Mouse (Mus musculus): ENCODE measurements around the gene Atp2a2. TPM values are rescaled to one million over a fixed set of nuclear protein-coding genes. Genes with fewer than 3 reads are reported as not detected.
"Not testable (repeated sequence)": the region's sequence is repeated elsewhere in the genome, so short reads cannot be mapped to it uniquely, and the experiment has no call there.

The Atp2a2 gene
- polyA plus RNA-seq, 1 experiment from 2014 or later = 70.9 TPM

DNA sequence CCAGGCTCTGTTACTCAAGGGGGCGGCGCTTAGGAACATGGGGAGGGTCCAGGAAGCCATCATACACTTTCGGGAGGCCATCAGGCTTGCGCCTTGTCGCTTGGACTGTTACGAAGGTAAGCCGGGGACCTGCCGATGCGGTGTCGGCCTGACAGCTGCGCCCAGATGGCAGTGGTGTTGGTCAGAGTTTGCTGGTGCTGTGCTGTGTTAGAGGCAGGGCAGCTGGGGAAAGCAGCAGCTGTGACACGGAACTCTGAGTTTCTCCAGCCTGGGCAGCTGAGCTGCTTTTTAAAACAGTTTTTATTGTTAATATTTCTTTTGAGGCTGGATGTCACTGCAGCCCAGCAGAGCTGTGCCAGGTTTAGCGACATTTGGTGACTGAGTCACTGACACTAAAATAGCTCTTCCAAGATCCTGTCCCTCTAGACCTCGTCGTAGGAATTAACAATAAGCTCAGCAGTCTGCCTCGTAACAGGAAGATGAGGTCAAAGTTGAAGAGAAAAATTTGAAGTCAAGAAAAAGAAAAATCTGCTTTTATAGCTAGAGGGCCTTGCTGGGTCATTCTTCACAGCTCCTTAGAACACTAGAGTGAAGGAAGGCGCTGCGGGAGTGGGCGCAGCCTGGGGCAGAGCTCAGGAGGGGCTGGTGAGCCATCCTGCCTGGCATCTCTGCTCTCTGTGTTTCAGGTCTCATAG, 62.5 kb downstream of the Atp2a2 start:
- WGBS = 92% methylated on average over 19 of the region's 19 CpGs
- no peak overlapping the region for H3K4me3 ChIP-seq
- H3K27me3 ChIP-seq = no peaks in the 10 kb centered on the region
- peaks cover 97% of the 10 kb centered on the region for H3K36me3 ChIP-seq
- H3K4me2 ChIP-seq (replicated peaks) = no peak overlapping the region
- no peak for ATAC-seq (ENCODE audit: low FRiP score)
- H3K9me3 ChIP-seq (replicated peaks) = no peaks in the 10 kb centered on the region
- no peaks in the 10 kb centered on the region for H3K4me1 ChIP-seq
- H3K9ac ChIP-seq = no peak overlapping the region
- H3K27ac ChIP-seq = no peak overlapping the region

DNA sequence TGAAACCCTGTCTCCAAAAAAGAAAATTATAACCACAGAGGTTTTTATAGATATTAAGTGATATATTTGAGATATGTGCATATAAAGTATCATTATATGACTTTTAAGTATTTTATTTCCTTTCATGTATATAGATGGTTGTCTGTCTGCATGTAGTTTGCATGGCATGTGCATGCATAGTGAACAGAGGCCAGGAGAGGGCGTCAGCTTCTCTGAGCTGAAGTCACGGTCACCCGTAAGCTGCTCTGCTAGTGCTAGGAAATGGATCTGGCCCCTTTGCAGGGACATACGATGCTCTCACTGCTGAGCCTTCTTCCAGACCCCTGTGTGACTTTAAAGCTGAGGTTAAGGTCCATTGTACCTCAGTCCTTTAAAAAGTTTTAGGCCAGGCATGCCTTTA, 67.5 kb downstream of the Atp2a2 start:
- H3K27me3 ChIP-seq = no peaks in the 10 kb centered on the region
- no peak overlapping the region for H3K4me3 ChIP-seq
- H3K27ac ChIP-seq = no peak overlapping the region
- no peaks in the 10 kb centered on the region for H3K4me1 ChIP-seq
- no peak overlapping the region for H3K9ac ChIP-seq
- H3K36me3 ChIP-seq = peaks cover 94% of the 10 kb centered on the region
- H3K4me2 ChIP-seq (replicated peaks) = no peak overlapping the region
- no peaks in the 10 kb centered on the region for H3K9me3 ChIP-seq (replicated peaks)
- 91% methylated on average over 4 of the region's 4 CpGs for WGBS
- ATAC-seq (ENCODE audit: low FRiP score) = no peak

DNA sequence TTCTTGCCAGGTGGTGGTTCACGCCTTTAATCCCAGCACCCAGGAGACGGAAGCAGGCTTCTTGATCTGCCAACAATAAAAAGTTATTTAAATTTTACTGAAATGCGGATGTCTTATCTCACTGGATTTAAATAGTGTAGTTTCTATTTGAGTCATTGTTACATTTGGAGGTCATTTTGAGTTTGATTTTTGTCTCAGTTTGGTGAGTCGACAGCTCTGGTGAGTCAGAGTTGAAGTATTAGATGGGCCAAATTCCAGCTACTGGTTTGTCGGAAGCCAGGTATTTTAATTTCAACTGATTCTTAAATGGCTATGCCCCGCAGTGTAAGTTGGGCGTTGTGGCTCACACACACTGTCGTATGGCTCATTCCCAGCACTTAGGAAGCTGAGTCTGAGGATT, 70.8 kb downstream of the Atp2a2 start:
- Histone ChIP-seq H3K27ac (no peak overlapping the region), H3K9ac (no peak overlapping the region), H3K9me3 (replicated peaks) (no peaks in the 10 kb centered on the region), H3K4me3 (no peak overlapping the region), H3K4me1 (no peaks in the 10 kb centered on the region), H3K27me3 (no peaks in the 10 kb centered on the region), H3K36me3 (peaks cover 81% of the 10 kb centered on the region), H3K4me2 (replicated peaks) (no peak overlapping the region)
- ATAC-seq (ENCODE audit: low FRiP score) = no peak
- 94% methylated on average over 8 of the region's 8 CpGs for WGBS

DNA sequence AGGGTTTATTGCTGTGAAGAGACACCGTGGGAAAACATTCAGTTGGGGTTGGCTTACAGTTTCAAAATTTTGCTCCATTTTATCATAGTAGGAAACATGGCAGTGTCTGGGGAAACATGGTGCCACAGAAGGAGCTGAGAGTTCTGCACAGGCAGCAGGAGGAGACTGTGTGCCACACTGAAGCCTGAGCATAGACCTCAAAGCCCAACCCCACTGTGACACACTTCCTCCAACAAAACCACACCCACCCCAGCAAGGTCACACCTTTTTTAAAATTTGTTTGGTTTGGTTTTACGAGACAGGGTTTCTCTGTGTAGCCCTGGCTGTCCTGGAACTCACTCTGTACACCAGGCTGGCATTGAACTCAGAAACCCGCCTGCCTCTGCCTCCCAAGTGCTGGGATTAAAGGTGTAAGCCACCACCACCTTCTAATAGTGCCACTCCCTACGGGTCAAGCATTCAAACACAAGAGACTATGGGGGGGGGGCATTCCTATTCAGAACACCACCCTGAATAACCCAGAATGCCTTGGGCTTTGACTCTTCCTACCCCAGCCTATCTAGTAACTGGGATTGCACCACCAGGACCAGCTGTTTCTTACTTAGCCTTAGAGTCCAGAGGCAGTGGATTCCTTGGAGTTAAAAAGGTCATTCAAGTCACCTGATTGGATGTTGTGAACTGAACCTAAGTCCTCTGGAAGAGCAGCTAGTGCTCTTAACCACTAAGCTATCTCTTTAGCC, 71.8 kb downstream of the Atp2a2 start:
- Histone ChIP-seq H3K9ac (no peak overlapping the region), H3K4me3 (no peak overlapping the region), H3K4me1 (no peaks in the 10 kb centered on the region), H3K27me3 (no peaks in the 10 kb centered on the region), H3K4me2 (replicated peaks) (no peak overlapping the region), H3K36me3 (peaks cover 72% of the 10 kb centered on the region), H3K9me3 (replicated peaks) (no peaks in the 10 kb centered on the region), H3K27ac (no peak overlapping the region)
- no peak for ATAC-seq (ENCODE audit: low FRiP score)
- 94% methylated on average over 4 of the region's 4 CpGs for WGBS

DNA sequence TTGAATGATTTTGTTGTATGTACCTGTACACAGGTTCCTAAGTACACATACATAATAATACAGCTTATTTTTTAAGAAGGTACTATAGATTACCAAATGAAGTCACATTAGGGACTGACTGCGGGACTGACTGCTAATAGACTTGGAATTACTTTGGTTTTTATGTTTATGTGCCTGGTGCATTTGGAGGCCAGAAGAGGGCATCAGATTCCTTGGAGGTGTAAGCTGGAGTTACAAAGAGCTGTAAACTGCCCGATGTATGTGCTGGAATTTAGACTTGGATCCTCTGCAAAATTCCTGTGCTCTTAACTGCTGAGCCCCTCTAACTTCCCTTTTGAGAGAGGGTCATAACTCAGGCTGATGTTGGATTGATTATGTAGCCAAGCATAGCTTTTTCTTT, 76.5 kb downstream of the Atp2a2 start:
- H3K4me3 ChIP-seq = no peak overlapping the region
- no peak overlapping the region for H3K4me2 ChIP-seq (replicated peaks)
- 86% methylated on average over 2 of the region's 2 CpGs for WGBS
- H3K27me3 ChIP-seq = no peaks in the 10 kb centered on the region
- H3K36me3 ChIP-seq = peaks cover 28% of the 10 kb centered on the region
- no peaks in the 10 kb centered on the region for H3K9me3 ChIP-seq (replicated peaks)
- H3K27ac ChIP-seq = no peak overlapping the region
- peaks cover 18% of the 10 kb centered on the region for H3K4me1 ChIP-seq
- H3K9ac ChIP-seq = no peak overlapping the region
- ATAC-seq (ENCODE audit: low FRiP score) = no peak

DNA sequence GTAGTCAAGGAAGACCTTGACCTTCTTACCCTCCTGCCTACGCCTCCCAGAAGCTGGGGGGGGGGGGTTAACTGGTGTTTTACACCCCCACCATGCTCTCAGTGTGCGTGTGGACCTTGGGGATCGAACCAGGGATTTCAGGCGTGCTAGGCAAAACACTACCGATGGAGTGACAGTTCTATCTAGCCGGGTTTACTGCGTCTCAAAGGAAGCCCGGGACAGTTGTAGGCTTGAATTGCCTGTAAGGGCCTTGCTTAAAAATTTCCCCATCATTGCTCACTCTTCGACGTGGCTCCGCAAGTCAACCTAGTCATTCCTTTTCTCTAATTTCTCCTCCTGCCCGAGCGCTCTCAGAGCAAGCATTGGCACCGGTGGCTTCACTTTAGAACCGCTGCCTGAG, 78.9 kb downstream of the Atp2a2 start:
- H3K27ac ChIP-seq = no peak overlapping the region
- H3K9ac ChIP-seq = peak overlapping the region; percentile 95
- no peak; the same call in 1 of the 2 replicates for ATAC-seq (ENCODE audit: low FRiP score)
- 33% methylated on average over 15 of the region's 15 CpGs for WGBS
- no peaks in the 10 kb centered on the region for H3K27me3 ChIP-seq
- peak overlapping the region; percentile 98 for H3K4me3 ChIP-seq
- no peaks in the 10 kb centered on the region for H3K9me3 ChIP-seq (replicated peaks)
- peaks cover 18% of the 10 kb centered on the region for H3K4me1 ChIP-seq
- H3K4me2 ChIP-seq (replicated peaks) = peak overlapping the region; percentile 97
- H3K36me3 ChIP-seq = peaks cover 3% of the 10 kb centered on the region

DNA sequence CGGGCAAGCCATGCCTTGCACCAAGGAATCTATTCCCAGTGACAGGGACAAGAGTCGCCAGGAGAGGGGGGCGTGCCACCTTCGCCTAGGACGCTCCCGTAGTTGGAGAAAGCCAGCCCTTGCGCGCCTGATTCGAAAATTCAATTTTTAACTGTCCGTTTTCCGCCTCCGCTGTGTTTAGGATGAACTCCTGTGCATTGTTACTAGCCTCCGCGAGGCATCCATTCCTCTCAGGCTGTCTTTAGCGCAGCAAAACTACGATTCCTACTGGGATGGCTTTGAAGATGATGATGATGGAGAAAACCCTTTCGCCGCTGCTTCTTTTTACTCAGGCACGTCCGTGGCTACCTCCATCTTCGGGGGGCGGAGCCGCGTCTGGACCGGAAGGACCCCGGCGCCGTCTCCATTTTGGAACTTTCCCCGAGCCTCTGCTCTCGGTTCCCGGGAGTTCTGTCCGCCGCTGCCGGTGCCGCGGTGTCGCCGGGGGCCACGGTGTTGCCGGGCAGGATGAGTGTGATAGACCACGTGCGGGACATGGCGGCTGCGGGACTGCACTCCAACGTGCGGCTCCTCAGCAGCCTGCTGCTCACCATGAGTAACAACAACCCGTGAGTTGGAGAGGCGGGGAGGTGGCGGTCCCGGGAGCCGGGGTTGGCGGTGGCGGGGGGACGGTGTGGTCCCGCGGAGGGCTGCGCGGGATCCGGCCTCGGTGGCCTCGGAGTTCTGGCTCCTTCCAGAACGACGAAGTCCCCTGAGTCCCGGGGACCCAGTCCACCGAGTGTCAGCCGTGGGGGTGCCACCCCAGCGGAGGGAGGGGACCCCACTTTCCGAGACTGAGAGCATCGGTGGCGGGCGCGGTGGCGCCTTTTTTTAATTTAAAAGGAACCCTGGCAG, 79.7 kb downstream of the Atp2a2 start:
- WGBS = under 1% methylated on average over 69 of the region's 73 CpGs
- peak; percentile 90 for ATAC-seq (ENCODE audit: low FRiP score)
- Histone ChIP-seq H3K27ac (peak overlapping the region; percentile 90), H3K4me2 (replicated peaks) (peak overlapping the region; percentile 97), H3K36me3 (no peaks in the 10 kb centered on the region), H3K27me3 (no peaks in the 10 kb centered on the region), H3K9ac (peak overlapping the region; percentile 95), H3K4me3 (peak overlapping the region; percentile 98), H3K4me1 (peaks cover 18% of the 10 kb centered on the region), H3K9me3 (replicated peaks) (no peaks in the 10 kb centered on the region)

DNA sequence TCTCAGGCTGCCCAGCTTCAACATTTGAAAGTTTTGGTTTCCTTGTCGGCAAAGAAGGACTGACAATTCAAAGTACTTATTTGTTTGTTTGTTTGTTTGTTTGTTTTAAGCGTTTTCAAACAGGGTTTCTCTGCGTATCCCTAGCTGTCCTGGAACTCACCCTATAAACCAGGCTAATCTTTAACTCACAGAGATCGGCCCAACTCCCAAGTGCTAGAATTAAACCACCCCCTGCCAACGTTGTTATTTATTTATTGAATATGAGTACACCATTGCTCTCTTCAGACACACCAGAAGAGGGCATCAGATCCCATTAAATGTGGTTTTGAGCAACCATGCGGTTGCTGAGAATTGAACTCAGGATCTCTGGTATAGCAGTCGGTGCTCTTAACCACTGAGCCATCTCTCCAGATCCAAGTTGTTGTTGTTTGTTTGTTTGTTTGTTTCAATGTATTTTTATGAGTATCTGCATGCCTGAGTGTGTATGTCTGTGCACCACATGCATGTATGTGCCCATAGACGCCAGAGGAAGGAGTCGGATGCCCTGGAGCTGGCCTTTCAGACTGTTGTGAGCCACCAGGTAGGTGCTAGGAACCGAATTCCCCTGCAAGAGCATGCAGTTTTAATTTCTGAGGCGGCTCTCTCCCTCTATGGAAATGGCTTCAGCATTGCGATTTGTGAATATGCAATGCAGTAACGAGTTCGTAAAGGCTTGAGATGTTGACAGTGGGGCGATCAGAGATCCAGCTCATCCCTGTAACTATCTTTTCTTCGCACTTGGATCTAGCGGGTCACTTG, 80.6 kb downstream of the Atp2a2 start, which contains the start of gene Anapc7:
Anapc7 (plus strand) TSS at position 423 of the 798 bp plus-strand sequence.
- Histone ChIP-seq H3K4me2 (replicated peaks) (peak within 1 kb of the TSS; percentile 97), H3K4me3 (peak within 1 kb of the TSS; percentile 98), H3K9ac (peak within 1 kb of the TSS; percentile 95), H3K9me3 (replicated peaks) (no peaks in the 10 kb centered on the region), H3K27me3 (no peaks in the 10 kb centered on the region), H3K36me3 (no peaks in the 10 kb centered on the region), H3K4me1 (peaks cover 18% of the 10 kb centered on the region), H3K27ac (peak within 1 kb of the TSS; percentile 90)
- ATAC-seq (ENCODE audit: low FRiP score) = peak; percentile 21; the same call in 1 of the 2 replicates
- 25% methylated on average over 17 of the region's 17 CpGs for WGBS

DNA sequence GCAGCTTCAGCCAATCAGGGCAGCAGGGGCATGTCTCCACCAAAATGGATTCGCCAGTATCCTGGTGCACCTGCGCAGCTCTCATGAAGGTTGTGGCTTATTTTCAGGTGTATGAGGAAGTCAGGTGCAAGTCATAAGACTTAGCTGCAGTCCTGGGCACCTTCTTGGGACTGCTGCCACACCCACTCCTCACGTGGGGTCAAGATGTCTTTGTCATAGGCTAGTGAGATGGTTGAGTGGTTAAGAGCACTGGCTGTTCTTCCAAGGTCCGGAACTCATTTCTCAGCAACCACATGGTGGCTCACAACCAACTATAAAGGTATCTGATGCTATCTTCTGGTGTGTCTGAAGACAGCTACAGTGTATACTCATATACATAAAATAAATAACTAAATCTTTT, 81.3 kb downstream of the Atp2a2 start:
- not testable (repeated sequence) for H3K4me2 ChIP-seq (replicated peaks); H3K9me3 ChIP-seq (replicated peaks); H3K9ac ChIP-seq; H3K27me3 ChIP-seq; ATAC-seq (ENCODE audit: low FRiP score); H3K36me3 ChIP-seq; H3K27ac ChIP-seq; H3K4me3 ChIP-seq
- H3K4me1 ChIP-seq = peaks cover 18% of the 10 kb centered on the region
- 58% methylated on average over 4 of the region's 4 CpGs for WGBS

DNA sequence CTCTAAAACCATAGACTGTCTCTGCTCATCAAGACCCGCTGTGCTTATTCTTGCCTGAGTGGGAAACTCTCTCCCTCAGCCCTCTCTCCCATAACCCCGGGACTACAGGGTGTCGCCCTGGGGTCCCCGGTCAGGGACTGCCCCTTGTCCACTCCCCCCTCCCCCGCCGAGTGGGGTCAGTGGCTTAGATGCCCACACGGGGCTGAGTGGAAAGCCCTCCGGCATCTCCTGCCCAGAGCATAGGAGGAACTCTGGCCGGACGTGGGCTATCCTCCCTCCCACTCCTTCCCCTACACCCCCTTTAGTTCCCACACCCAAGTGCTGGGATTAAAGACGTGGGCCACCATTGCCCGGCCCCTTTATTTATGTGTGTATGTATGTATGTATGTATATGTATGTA, 86.6 kb downstream of the Atp2a2 start:
- Histone ChIP-seq H3K4me2 (replicated peaks) (no peak overlapping the region), H3K27ac (no peak overlapping the region), H3K4me3 (no peak overlapping the region), H3K9ac (no peak overlapping the region), H3K4me1 (no peaks in the 10 kb centered on the region), H3K27me3 (no peaks in the 10 kb centered on the region), H3K9me3 (replicated peaks) (no peaks in the 10 kb centered on the region), H3K36me3 (0 out of 2 replicates have a peak, but pooled peaks cover 2% of the 10 kb centered on the region)
- no peak for ATAC-seq (ENCODE audit: low FRiP score)
- 87% methylated on average over 12 of the region's 12 CpGs for WGBS

DNA sequence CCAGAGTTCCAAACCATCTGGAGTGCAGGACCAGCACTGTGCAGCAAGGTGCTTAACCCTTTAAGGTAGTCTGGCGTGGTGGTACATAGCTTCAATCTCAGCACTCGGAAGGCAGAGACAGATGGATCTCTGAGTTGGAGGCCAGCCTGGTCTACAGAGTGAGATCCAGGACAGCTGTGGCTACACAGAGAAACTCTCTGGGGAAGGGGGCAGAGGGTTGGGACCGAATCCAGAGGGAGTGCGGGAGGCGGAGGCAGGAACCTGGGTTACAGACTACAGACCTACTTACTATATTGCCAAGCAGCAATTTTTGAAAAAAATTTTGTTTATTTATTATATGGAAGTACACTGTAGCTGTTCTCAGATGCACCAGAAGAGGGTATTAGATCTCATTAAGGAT, 87.7 kb downstream of the Atp2a2 start:
- ATAC-seq (ENCODE audit: low FRiP score) = no peak
- H3K27ac ChIP-seq = no peak overlapping the region

More for the DNA sequence above, 87.7 kb downstream of the Atp2a2 start:
- Histone ChIP-seq H3K9me3 (replicated peaks) (no peaks in the 10 kb centered on the region), H3K36me3 (peaks cover 12% of the 10 kb centered on the region; the same call in 1 of the 2 replicates), H3K4me2 (replicated peaks) (no peak overlapping the region), H3K4me1 (no peaks in the 10 kb centered on the region), H3K4me3 (no peak overlapping the region), H3K9ac (no peak overlapping the region), H3K27me3 (no peaks in the 10 kb centered on the region)
- 97% methylated on average over 5 of the region's 5 CpGs for WGBS
